Comparison of ENCODE assay signal across 10 mouse cellular contexts in genomic region chr17:58820588-58821195, GRCm38 (mm10).
DNase-seq lines count a peak whose midpoint lies in the region; ATAC-seq lines count a peak whose summit lies in the region.
"Had no signal": no experiment of that assay in that cellular context is flagged by ENCODE, and none has a peak within 500 bp of the region (broad histone marks: within the 10 kb centered on the region; RNA-seq: fewer than 3 reads in every experiment).

No protein-coding gene starts in this region.

- no peak overlapping the region for H3K9ac ChIP-seq in heart, embryonic 12.5 days

- no peak overlapping the region for H3K4me2 ChIP-seq in heart, embryonic 12.5 days

- no peak overlapping the region for H3K27ac ChIP-seq in midbrain, embryonic 10.5 days (replicated peaks)
- no peak overlapping the region for H3K27ac ChIP-seq in heart, embryonic 12.5 days (ENCODE audit: poor library complexity, severe bottlenecking)

- no peaks in the 10 kb centered on the region for H3K36me3 ChIP-seq in midbrain, embryonic 10.5 days
- no peaks in the 10 kb centered on the region for H3K36me3 ChIP-seq in heart, embryonic 12.5 days
- H3K36me3 ChIP-seq: G1E had no signal

- WGBS in midbrain, embryonic 10.5 days: 35% methylated on average over 4 of the region's 4 CpGs
- 59% methylated on average over 4 of the region's 4 CpGs for WGBS in heart, embryonic 12.5 days

- no peak for ATAC-seq in granulocyte monocyte progenitor cell, adult 5-6 weeks (replicated peaks; ENCODE audit: poor library complexity, severe bottlenecking)
- ATAC-seq in heart, embryonic 12.5 days (ENCODE audit: insufficient number of reproducible peaks, low FRiP score): no peak

- DNase-seq in frontal cortex, postnatal 36 days (ENCODE audit: low spot score in 2 of 2): peak; percentile 3 to 26
- DNase-seq in frontal cortex, postnatal 25 days (ENCODE audit: low spot score in 2 of 2): no peak
- peak; percentile 17 for DNase-seq in 416B (ENCODE audit: low read depth)
- peak; percentile 70 for DNase-seq in embryo, embryonic 11 days
- DNase-seq in midbrain, embryonic 10.5 days (ENCODE audit: low spot score): peak; percentile 25
- DNase-seq in urinary bladder, postnatal 4 days (ENCODE audit: low spot score in 2 of 2): no peak

- peaks cover 9% of the 10 kb centered on the region; the same call in 1 of the 2 replicates for H3K27me3 ChIP-seq in midbrain, embryonic 10.5 days (ENCODE audit: low read depth, poor library complexity, severe bottlenecking)
- no peaks in the 10 kb centered on the region for H3K27me3 ChIP-seq in heart, embryonic 12.5 days (replicated peaks)

- peaks cover 35% of the 10 kb centered on the region for H3K4me1 ChIP-seq in midbrain, embryonic 10.5 days
- H3K4me1 ChIP-seq in heart, embryonic 12.5 days (replicated peaks): no peaks in the 10 kb centered on the region

- H3K9me3 ChIP-seq in midbrain, embryonic 10.5 days (replicated peaks): no peaks in the 10 kb centered on the region
- H3K9me3 ChIP-seq in heart, embryonic 12.5 days (replicated peaks): no peaks in the 10 kb centered on the region

- H3K4me3 ChIP-seq in midbrain, embryonic 10.5 days: no peak overlapping the region
- H3K4me3 ChIP-seq in heart, embryonic 12.5 days: no peak overlapping the region
- H3K4me3 ChIP-seq: erythroblast, embryonic 14.5 days had no signal

Comparison
In these comparisons a context has a peak if more than half of its experiments do, and no peak if none do; other contexts are left out.
1. DNase-seq: peak in frontal cortex, postnatal 36 days (2 of 2), 416B (single experiment), embryo, embryonic 11 days (single experiment) and midbrain, embryonic 10.5 days (single experiment); none in frontal cortex, postnatal 25 days (0 of 2) and urinary bladder, postnatal 4 days (0 of 2).